Mouse (Mus musculus): ENCODE measurements around the gene Stpg3.

GRCm38 (mm10) chr2:25200631-25201030, 13.8 kb downstream of the Stpg3 start:
- TF ChIP-seq USF1 (IDR thresholded peaks at IDR 0.05; ENCODE audit: low read depth) (no peak), CTCF (IDR thresholded peaks at IDR 0.05; ENCODE audit: control insufficient read depth, insufficient read depth, insufficient read length) (no peak), MAX (IDR thresholded peaks at IDR 0.05) (no peak), CEBPB (IDR thresholded peaks at IDR 0.05; ENCODE audit: low read depth) (no peak), FOSL1 (IDR thresholded peaks at IDR 0.05; ENCODE audit: insufficient read depth, low read length, poor library complexity, severe bottlenecking) (no peak)

Measured in C2C12 (cell line).